Comparison of ENCODE assay signal across 8 mouse cellular contexts in genomic region chr4:45763288-45764140, GRCm38 (mm10). TPM values are rescaled to one million over a fixed set of nuclear protein-coding genes. Genes with fewer than 3 reads are reported as not detected.
A peak's percentile ranks its signal among the peaks of the same experiment; 100 is the strongest.
DNase-seq lines count a peak whose midpoint lies in the region; ATAC-seq and TF ChIP-seq lines count a peak whose summit lies in the region.

No protein-coding gene starts in this region.

- no peak for TF ChIP-seq POLR2A in bone marrow, adult 2 months (IDR thresholded peaks at IDR 0.05; ENCODE audit: borderline replicate concordance, control insufficient read depth, low read depth, low read length)
- TF ChIP-seq POLR2A in small intestine, adult 2 months (IDR thresholded peaks at IDR 0.05; ENCODE audit: low read depth, low read length), result no peak

- no peak overlapping the region for H3K9ac ChIP-seq in kidney, embryonic 16.5 days (replicated peaks; ENCODE audit: low read length)
- H3K9ac ChIP-seq in heart, embryonic 13.5 days, result peak overlapping the region; percentile 47
- peak overlapping the region; percentile 23 for H3K9ac ChIP-seq in liver, embryonic 12.5 days

- H3K4me2 ChIP-seq in kidney, embryonic 16.5 days (replicated peaks; ENCODE audit: low read depth, low read length), result peak overlapping the region; percentile 34
- H3K4me2 ChIP-seq in heart, embryonic 13.5 days, result peak overlapping the region; percentile 62
- peak overlapping the region; percentile 63 for H3K4me2 ChIP-seq in liver, embryonic 12.5 days

- peaks cover 37% of the 10 kb centered on the region for H3K4me1 ChIP-seq in kidney, embryonic 16.5 days (ENCODE audit: insufficient read depth, low read length)
- no peaks in the 10 kb centered on the region for H3K4me1 ChIP-seq in bone marrow, adult 2 months (ENCODE audit: control insufficient read depth, insufficient read depth, low read length)
- H3K4me1 ChIP-seq in heart, embryonic 13.5 days, result peaks cover 66% of the 10 kb centered on the region
- H3K4me1 ChIP-seq in liver, embryonic 12.5 days, result peaks cover 55% of the 10 kb centered on the region
- peaks cover 11% of the 10 kb centered on the region for H3K4me1 ChIP-seq in small intestine, adult 2 months (ENCODE audit: control insufficient read depth, insufficient read depth, insufficient read length, low read length)

- H3K27ac ChIP-seq in kidney, embryonic 16.5 days (ENCODE audit: low read length), result peak overlapping the region; percentile 8; the same call in 1 of the 2 replicates
- no peak overlapping the region for H3K27ac ChIP-seq in bone marrow, adult 2 months (ENCODE audit: control insufficient read depth, insufficient read depth, low read depth, low read length, poor library complexity)
- H3K27ac ChIP-seq in heart, embryonic 13.5 days (replicated peaks), result peak overlapping the region; percentile 59
- no peak overlapping the region for H3K27ac ChIP-seq in liver, embryonic 12.5 days
- H3K27ac ChIP-seq in small intestine, adult 2 months (ENCODE audit: insufficient read depth, low read depth, low read length), result no peak overlapping the region

- DNase-seq in kidney, adult 11 months, result no peak
- no peak for DNase-seq in layer of hippocampus, adult 11-12 months (ENCODE audit: low spot score)

- TF ChIP-seq CTCF in bone marrow, adult 2 months (IDR thresholded peaks at IDR 0.05; ENCODE audit: control insufficient read depth, insufficient read depth, low read length), result no peak
- no peak for TF ChIP-seq CTCF in small intestine, adult 2 months (IDR thresholded peaks at IDR 0.05; ENCODE audit: extremely low read depth, insufficient read length, insufficient replicate concordance, low read depth, low read length)

- peaks cover 16% of the 10 kb centered on the region for H3K27me3 ChIP-seq in kidney, embryonic 16.5 days (ENCODE audit: insufficient read depth, low read length)
- peaks cover 34% of the 10 kb centered on the region for H3K27me3 ChIP-seq in heart, embryonic 13.5 days (replicated peaks)
- peaks cover 66% of the 10 kb centered on the region for H3K27me3 ChIP-seq in liver, embryonic 12.5 days (replicated peaks)
- no peaks in the 10 kb centered on the region for H3K27me3 ChIP-seq in small intestine, adult 2 months (ENCODE audit: control insufficient read depth, insufficient read depth, low read length)

- ATAC-seq in kidney, embryonic 16.5 days (ENCODE audit: low FRiP score, low TSS enrichment), result no peak
- no peak for ATAC-seq in heart, embryonic 13.5 days (ENCODE audit: extremely low read depth, insufficient number of reproducible peaks, low FRiP score, low TSS enrichment)
- no peak; the same call in 1 of the 2 replicates for ATAC-seq in liver, embryonic 12.5 days
- ATAC-seq in megakaryocyte-erythroid progenitor cell, adult 5-6 weeks (replicated peaks; ENCODE audit: low FRiP score, low TSS enrichment, poor library complexity, severe bottlenecking), result no peak

- 13% methylated on average over 18 of the region's 18 CpGs for WGBS in kidney, embryonic 16.5 days
- 35% methylated on average over 18 of the region's 18 CpGs for WGBS in bone marrow, adult 2 months
- WGBS in heart, embryonic 13.5 days, result 9% methylated on average over 18 of the region's 18 CpGs
- WGBS in liver, embryonic 12.5 days (ENCODE audit: insufficient replicate concordance), result 18% methylated on average over 18 of the region's 18 CpGs
- WGBS in small intestine, adult 2 months, result 32% methylated on average over 18 of the region's 18 CpGs

- H3K9me3 ChIP-seq in kidney, embryonic 16.5 days (ENCODE audit: low read length), result no peaks in the 10 kb centered on the region
- no peaks in the 10 kb centered on the region for H3K9me3 ChIP-seq in heart, embryonic 13.5 days
- H3K9me3 ChIP-seq in liver, embryonic 12.5 days (replicated peaks), result no peaks in the 10 kb centered on the region

- H3K4me3 ChIP-seq in kidney, embryonic 16.5 days (ENCODE audit: low read length), result peak overlapping the region; percentile 2; the same call in 1 of the 2 replicates
- peak overlapping the region; percentile 24 for H3K4me3 ChIP-seq in bone marrow, adult 2 months (replicated peaks; ENCODE audit: control insufficient read depth, low read depth, low read length)
- peak overlapping the region; percentile 31 for H3K4me3 ChIP-seq in heart, embryonic 13.5 days
- H3K4me3 ChIP-seq in liver, embryonic 12.5 days, result peak overlapping the region; percentile 45
- H3K4me3 ChIP-seq in small intestine, adult 2 months (ENCODE audit: low read depth, low read length), result peak overlapping the region; percentile 37

- H3K36me3 ChIP-seq in kidney, embryonic 16.5 days (ENCODE audit: insufficient read depth, low read length), result no peaks in the 10 kb centered on the region
- H3K36me3 ChIP-seq in heart, embryonic 13.5 days, result no peaks in the 10 kb centered on the region
- no peaks in the 10 kb centered on the region for H3K36me3 ChIP-seq in liver, embryonic 12.5 days
- H3K36me3 ChIP-seq in small intestine, adult 2 months (ENCODE audit: control insufficient read depth, insufficient read depth, low read length), result no peaks in the 10 kb centered on the region

RNA-seq across cellular contexts. Expression of gene Aldh1b1, which starts 35.3 kb away (rescaled TPM):
- 10.7 and 11.8 TPM in 2 replicates for polyA plus RNA-seq in kidney, embryonic 16.5 days (2015; fragmentation: Nextera tagmentation; extraction: Ambion mirVana)
- 2.3 and 13.1 TPM in 2 replicates for polyA plus RNA-seq in bone marrow, adult 2 months (2011; ENCODE audit: insufficient read depth, insufficient read length, low replicate concordance, missing spikeins)
- polyA plus RNA-seq in heart, embryonic 13.5 days (2015; fragmentation: Nextera tagmentation; extraction: Ambion mirVana), result 121 and 130 TPM in 2 replicates
- 29.0 and 30.8 TPM in 2 replicates for polyA plus RNA-seq in liver, embryonic 12.5 days (2016; fragmentation: Nextera tagmentation; extraction: Ambion mirVana)
- polyA plus RNA-seq in small intestine, adult 2 months (2012; rRNA removed), result 55.3 and 276 TPM in 2 replicates
- total RNA-seq in megakaryocyte-erythroid progenitor cell, adult 5-6 weeks (2014; fragmentation: Nextera tagmentation), result not detected in 2 replicates
- total RNA-seq in megakaryocyte-erythroid progenitor cell, adult 5-6 weeks (2017), result 0.75 and 3.8 TPM in 2 replicates

Comparison
In these comparisons a context has a peak if more than half of its experiments do, and no peak if none do; other contexts are left out.
1. H3K27ac ChIP-seq: peak in kidney, embryonic 16.5 days (single experiment) and heart, embryonic 13.5 days (single experiment); none in bone marrow, adult 2 months (single experiment), liver, embryonic 12.5 days (single experiment) and small intestine, adult 2 months (single experiment).
2. Peak in every context shown above with its lines, with median percentiles within 50 percentile points of each other: H3K4me2 ChIP-seq and H3K4me3 ChIP-seq.